Mouse (Mus musculus) adipocyte (in vitro differentiated cells): ENCODE measurements around the gene Crtc3.

ENCODE experiments used
- DNase-seq: peaks from one replicate; pipeline ENCODE4 v3.0.0-alpha.2; 2016; ENCODE audit warnings: low spot score

The Crtc3 gene

GRCm38 (mm10) chr7:80638460-80638859 lies 50.2 kb downstream of the Crtc3 start:
- DNase-seq = no peak

GRCm38 (mm10) chr7:80636953-80637800 lies 51.5 kb downstream of the Crtc3 start:
- no peak for DNase-seq

GRCm38 (mm10) chr7:80636288-80636952 lies 52.3 kb downstream of the Crtc3 start:
- DNase-seq = no peak

GRCm38 (mm10) chr7:80635866-80636265 lies 52.8 kb downstream of the Crtc3 start:
- no peak for DNase-seq

- no peak for DNase-seq
Observed at GRCm38 (mm10) chr7:80634741-80635140, 53.9 kb downstream of the Crtc3 start.

- no peak for DNase-seq
Observed at GRCm38 (mm10) chr7:80633635-80634034, 55.0 kb downstream of the Crtc3 start.

GRCm38 (mm10) chr7:80631993-80632392 lies 56.7 kb downstream of the Crtc3 start:
- no peak for DNase-seq

GRCm38 (mm10) chr7:80631405-80631804 lies 57.3 kb downstream of the Crtc3 start:
- DNase-seq = no peak

- DNase-seq = no peak
Observed at GRCm38 (mm10) chr7:80629369-80629768, 59.3 kb downstream of the Crtc3 start.

- peak; percentile 62 for DNase-seq
Observed at GRCm38 (mm10) chr7:80628708-80629183, 59.9 kb downstream of the Crtc3 start.

GRCm38 (mm10) chr7:80626943-80627342 lies 61.7 kb downstream of the Crtc3 start:
- no peak for DNase-seq

GRCm38 (mm10) chr7:80625841-80626240 lies 62.8 kb downstream of the Crtc3 start:
- no peak for DNase-seq

GRCm38 (mm10) chr7:80623276-80623675 lies 65.4 kb downstream of the Crtc3 start:
- DNase-seq = no peak

GRCm38 (mm10) chr7:80616096-80616495 lies 72.6 kb downstream of the Crtc3 start:
- DNase-seq = no peak

GRCm38 (mm10) chr7:80614042-80614441 lies 74.6 kb downstream of the Crtc3 start:
- DNase-seq = no peak

GRCm38 (mm10) chr7:80612191-80612787 lies 76.4 kb downstream of the Crtc3 start:
- no peak for DNase-seq

GRCm38 (mm10) chr7:80611646-80612045 lies 77.0 kb downstream of the Crtc3 start:
- no peak for DNase-seq

GRCm38 (mm10) chr7:80607503-80607902 lies 81.2 kb downstream of the Crtc3 start:
- DNase-seq = no peak

- no peak for DNase-seq
Observed at GRCm38 (mm10) chr7:80606435-80606834, 82.2 kb downstream of the Crtc3 start.

GRCm38 (mm10) chr7:80605557-80605930 lies 83.1 kb downstream of the Crtc3 start:
- no peak for DNase-seq

- no peak for DNase-seq
Observed at GRCm38 (mm10) chr7:80604908-80605556, 83.6 kb downstream of the Crtc3 start.

- DNase-seq = no peak
Observed at GRCm38 (mm10) chr7:80602574-80602973, 86.1 kb downstream of the Crtc3 start.
